Mouse (Mus musculus) heart, postnatal 0 days (tissue): Measurements from ENCODE around the gene M6pr. TPM values are rescaled to one million over a fixed set of nuclear protein-coding genes. Genes with fewer than 3 reads are reported as not detected.

Source experiments
- ATAC-seq: fragments of 200-750 bp; cut with Nextera tagmentation; 2 replicates; pipeline ENCODE4 v1.8.0; 2017; ENCODE audit warnings: low read depth, moderate number of reproducible peaks, moderate library complexity; ENCODE audit not compliant: insufficient read depth
- DNase-seq: peaks from one replicate; pipeline ENCODE4 v3.0.0-alpha.2; 2016; ENCODE audit warnings: low spot score
- H3K27ac ChIP-seq: fragments of 300-500 bp; sonication (generic); 2 replicates; pipeline ENCODE4 v1.5.1; 2014; ENCODE audit warnings: low read depth, mild to moderate bottlenecking
- H3K27me3 ChIP-seq: fragments of 300-500 bp; sonication (generic); 2 replicates; pipeline ENCODE4 v1.6.1; 2014; ENCODE audit warnings: low read length, mixed read lengths; ENCODE audit not compliant: control insufficient read depth, insufficient read depth
- H3K36me3 ChIP-seq: fragments of 300-500 bp; sonication (generic); replicated peaks from 2 replicates; pipeline ENCODE4 v1.6.1; 2014; ENCODE audit warnings: low read length, mixed read lengths; ENCODE audit not compliant: control insufficient read depth, insufficient read depth
- H3K4me1 ChIP-seq: fragments of 300-500 bp; sonication (generic); 2 replicates; pipeline ENCODE4 v1.6.1; 2014; ENCODE audit warnings: antibody characterized with exemption; ENCODE audit not compliant: control insufficient read depth, insufficient read depth
- H3K4me2 ChIP-seq: fragments of 300-500 bp; sonication (generic); 2 replicates; pipeline ENCODE4 v1.6.1; 2014; ENCODE audit warnings: low read depth, mild to moderate bottlenecking, low read length, moderate library complexity
- H3K4me3 ChIP-seq: fragments of 300-500 bp; sonication (generic); 2 replicates; pipeline ENCODE4 v1.5.1; 2014; ENCODE audit warnings: low read depth, low read length
- H3K9ac ChIP-seq: fragments of 300-500 bp; sonication (generic); replicated peaks from 2 replicates; pipeline ENCODE4 v1.6.1; 2014; ENCODE audit warnings: low read depth, low read length, mixed read lengths
- H3K9me3 ChIP-seq: fragments of 300-500 bp; sonication (generic); replicated peaks from 2 replicates; pipeline ENCODE4 v1.6.1; 2016; ENCODE audit warnings: low read length; ENCODE audit not compliant: control insufficient read depth
- CTCF ChIP-seq: IDR thresholded peaks from 2 replicates; pipeline ENCODE4 v1.5.1; 2016; ENCODE audit warnings: antibody characterized with exemption, control low read depth, low read depth
- EP300 ChIP-seq: IDR thresholded peaks from 2 replicates; pipeline ENCODE4 v1.6.1; 2016; ENCODE audit warnings: antibody characterized with exemption, low read depth
- WGBS: fragments of 180-500 bp; shearing (Covaris S2); extraction: QIAGEN DNeasy Blood & Tissue Kit; methylation state at CpG from one replicate; pipeline ENCODE4 v1.1.7; 2014; 5-methylcytosine and 5-hydroxymethylcytosine counted together
- polyA plus RNA-seq: library from polyadenylated mRNA; unstranded; fragments of >200 nt; fragmentation: Nextera tagmentation; extraction: Ambion mirVana; gene quantifications from 2 replicates; pipeline ENCODE4 v1.2.1, GENCODE M21; 2015
- total RNA-seq: library from RNA; depleted of rRNA; stranded (reverse); fragments of >200 nt; gene quantifications from 2 replicates; pipeline ENCODE4 v1.2.3, GENCODE M21; 2014; ENCODE audit warnings: low replicate concordance

The M6pr gene
- total and polyA plus RNA-seq, 2 experiments from 2014 or later = 52.9 to 58.4 TPM

DNA sequence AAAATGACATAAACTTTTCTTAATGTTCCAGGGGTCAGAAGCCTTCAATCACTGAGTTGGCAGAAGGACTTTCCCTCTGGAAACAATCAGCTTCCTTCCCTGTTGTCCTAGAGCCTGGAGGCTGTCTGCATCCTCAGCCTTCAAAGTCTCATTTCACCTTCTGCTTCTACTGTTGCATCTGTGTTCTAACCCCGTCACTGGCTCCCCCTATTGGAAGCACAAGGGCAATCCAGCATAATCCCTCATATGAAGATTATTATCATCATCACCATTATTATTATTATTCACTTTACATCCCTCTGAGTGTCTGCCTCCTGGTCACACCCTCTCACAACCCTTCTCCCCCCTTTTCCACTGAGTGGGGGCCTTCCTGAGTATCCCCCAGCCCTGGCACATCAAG lies 20.3 kb upstream of the M6pr start:
- H3K4me1 ChIP-seq = no peaks in the 10 kb centered on the region
- no peak overlapping the region for H3K4me2 ChIP-seq
- ATAC-seq = no peak
- DNase-seq = no peak
- no peak overlapping the region for H3K27ac ChIP-seq
- H3K4me3 ChIP-seq = no peak overlapping the region
- no peaks in the 10 kb centered on the region for H3K27me3 ChIP-seq
- no peaks in the 10 kb centered on the region for H3K36me3 ChIP-seq
- TF ChIP-seq CTCF (no peak), EP300 (no peak)
- no peak overlapping the region for H3K9ac ChIP-seq
- 46% methylated on average over 1 of the region's 1 CpGs for WGBS
- H3K9me3 ChIP-seq = no peaks in the 10 kb centered on the region

DNA sequence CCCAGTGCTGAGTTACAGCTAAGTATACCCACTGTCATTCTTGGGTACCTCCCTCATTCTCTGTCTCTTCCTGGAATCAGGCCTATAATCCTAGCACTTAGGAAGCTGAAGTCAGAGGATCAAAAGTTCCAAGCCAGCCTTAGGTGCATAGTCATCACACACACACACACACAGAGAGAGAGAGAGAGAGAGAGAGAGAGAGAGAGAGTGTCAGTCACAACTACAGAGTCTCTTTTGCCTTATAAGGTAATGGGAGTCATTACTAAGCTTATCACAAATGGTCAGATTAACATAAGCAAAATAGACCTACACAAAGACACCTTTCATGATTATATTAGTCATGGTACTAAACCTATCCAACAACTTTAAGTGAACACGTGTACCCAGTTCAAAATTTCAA lies 19.2 kb upstream of the M6pr start:
- ATAC-seq (no peak), DNase-seq (no peak)
- no peaks in the 10 kb centered on the region for H3K4me1 ChIP-seq
- H3K4me2 ChIP-seq = no peak overlapping the region
- no peaks in the 10 kb centered on the region for H3K27me3 ChIP-seq
- WGBS = 71% methylated on average over 1 of the region's 1 CpGs
- H3K27ac ChIP-seq = no peak overlapping the region
- H3K9ac ChIP-seq = no peak overlapping the region
- H3K4me3 ChIP-seq = no peak overlapping the region
- no peaks in the 10 kb centered on the region for H3K36me3 ChIP-seq
- no peaks in the 10 kb centered on the region for H3K9me3 ChIP-seq
- TF ChIP-seq CTCF = no peak
- no peak for TF ChIP-seq EP300

DNA sequence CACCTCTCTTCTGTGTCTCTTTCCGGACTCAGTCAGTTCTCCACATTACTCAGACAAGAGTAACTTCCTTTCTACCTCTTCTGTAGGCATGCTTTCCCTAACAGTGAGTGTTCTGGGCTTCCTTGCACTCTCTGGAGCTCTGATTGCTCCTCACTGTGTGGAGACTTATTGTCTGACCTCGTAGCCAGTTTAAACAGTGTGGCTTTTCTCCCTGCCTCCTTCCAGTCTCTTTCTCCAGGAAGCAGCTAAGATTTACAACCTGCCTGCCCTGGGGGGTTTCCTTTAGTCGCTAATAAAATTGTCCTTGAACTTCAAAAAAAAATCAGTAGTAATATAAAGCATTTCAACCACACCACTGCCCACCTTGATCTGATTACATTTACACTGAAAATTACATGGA lies 18.3 kb upstream of the M6pr start:
- Histone ChIP-seq H3K27me3 (no peaks in the 10 kb centered on the region), H3K4me2 (no peak overlapping the region), H3K9me3 (no peaks in the 10 kb centered on the region), H3K9ac (no peak overlapping the region), H3K4me1 (no peaks in the 10 kb centered on the region), H3K36me3 (no peaks in the 10 kb centered on the region), H3K4me3 (no peak overlapping the region), H3K27ac (no peak overlapping the region)
- TF ChIP-seq CTCF (no peak), EP300 (no peak)
- no peak for DNase-seq
- no peak for ATAC-seq
- WGBS = 49% methylated on average over 3 of the region's 3 CpGs

GRCm38 (mm10) chr6:122291264-122291663 lies 17.3 kb upstream of the M6pr start:
- Histone ChIP-seq H3K27me3 (no peaks in the 10 kb centered on the region), H3K9ac (no peak overlapping the region), H3K4me2 (no peak overlapping the region), H3K9me3 (no peaks in the 10 kb centered on the region), H3K4me1 (no peaks in the 10 kb centered on the region), H3K4me3 (no peak overlapping the region), H3K36me3 (no peaks in the 10 kb centered on the region), H3K27ac (no peak overlapping the region)
- 81% methylated on average over 2 of the region's 2 CpGs for WGBS
- ATAC-seq = no peak
- no peak for DNase-seq
- TF ChIP-seq EP300 = no peak
- no peak for TF ChIP-seq CTCF

GRCm38 (mm10) chr6:122291735-122292134 lies 16.8 kb upstream of the M6pr start:
- DNase-seq = no peak
- no peaks in the 10 kb centered on the region for H3K36me3 ChIP-seq
- H3K4me1 ChIP-seq = no peaks in the 10 kb centered on the region
- H3K4me3 ChIP-seq = no peak overlapping the region
- WGBS = 71% methylated on average over 3 of the region's 3 CpGs
- no peak overlapping the region for H3K9ac ChIP-seq
- TF ChIP-seq CTCF = no peak
- TF ChIP-seq EP300 = no peak
- ATAC-seq = no peak
- H3K27me3 ChIP-seq = no peaks in the 10 kb centered on the region
- H3K4me2 ChIP-seq = no peak overlapping the region
- H3K9me3 ChIP-seq = no peaks in the 10 kb centered on the region
- H3K27ac ChIP-seq = no peak overlapping the region

DNA sequence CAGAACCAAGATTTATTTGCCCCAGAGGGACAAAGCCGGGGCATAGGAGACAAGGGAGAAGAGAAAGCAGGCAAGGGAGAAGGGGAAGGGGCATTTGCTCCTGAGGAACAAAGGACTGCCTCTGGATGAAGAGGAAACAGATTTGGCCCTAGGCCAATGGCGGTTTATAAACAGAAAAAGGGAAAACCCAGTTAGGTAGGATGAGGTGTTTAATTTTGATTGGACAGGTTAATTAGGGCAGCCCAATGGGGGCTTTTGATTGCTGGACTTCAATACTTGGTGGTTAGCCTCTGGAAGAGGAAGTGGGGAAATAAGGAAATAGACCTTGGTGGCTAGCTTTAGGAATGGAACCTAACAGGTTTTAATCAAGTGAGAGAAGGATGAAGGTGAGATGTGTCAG lies 16.3 kb upstream of the M6pr start:
- H3K27me3 ChIP-seq = no peaks in the 10 kb centered on the region
- no peaks in the 10 kb centered on the region for H3K9me3 ChIP-seq
- ATAC-seq (no peak), DNase-seq (no peak)
- no peaks in the 10 kb centered on the region for H3K36me3 ChIP-seq
- TF ChIP-seq EP300 = no peak
- no peak for TF ChIP-seq CTCF
- no peak overlapping the region for H3K9ac ChIP-seq
- no peak overlapping the region for H3K4me2 ChIP-seq
- H3K4me3 ChIP-seq = no peak overlapping the region
- no peak overlapping the region for H3K27ac ChIP-seq
- H3K4me1 ChIP-seq = no peaks in the 10 kb centered on the region
- 43% methylated on average over 2 of the region's 2 CpGs for WGBS
